Mouse (Mus musculus) heart, adult 2 months (tissue): ENCODE measurements around the gene Zfand6. TPM values are rescaled to one million over a fixed set of nuclear protein-coding genes. Genes with fewer than 3 reads are reported as not detected.

ENCODE experiments used
- DNase-seq, 2 experiments: peaks; one replicate each; pipeline ENCODE4 v3.0.0; 2021
- H3K27ac ChIP-seq: fragments of 200-600 bp; 2 replicates; pipeline ENCODE4 v1.8.1; 2022
- H3K27me3 ChIP-seq: fragments of 200-500 bp; 2 replicates; pipeline ENCODE4 v1.6.1; 2012; ENCODE audit warnings: mild to moderate bottlenecking, low read length, inconsistent platforms, mixed read lengths; ENCODE audit not compliant: control insufficient read depth, insufficient read depth
- H3K36me3 ChIP-seq: fragments of 200-500 bp; 2 replicates; pipeline ENCODE4 v1.6.1; 2012; ENCODE audit warnings: low read length, inconsistent platforms; ENCODE audit not compliant: control insufficient read depth, insufficient read depth
- H3K4me1 ChIP-seq: fragments of 200-500 bp; 2 replicates; pipeline ENCODE4 v1.6.1; 2011; ENCODE audit warnings: low read length; ENCODE audit not compliant: control insufficient read depth, insufficient read depth
- H3K4me3 ChIP-seq: fragments of 200-600 bp; 2 replicates; pipeline ENCODE4 v1.8.1; 2022
- H3K79me2 ChIP-seq: fragments of 200-500 bp; replicated peaks from 2 replicates; pipeline ENCODE4 v1.6.1; 2012; ENCODE audit warnings: mild to moderate bottlenecking, inconsistent platforms, low read length, moderate library complexity, mixed read lengths; ENCODE audit not compliant: control insufficient read depth, insufficient read depth
- H3K9ac ChIP-seq: fragments of 200-500 bp; 2 replicates; pipeline ENCODE4 v1.6.1; 2012; ENCODE audit warnings: low read depth, mild to moderate bottlenecking, control low read depth, inconsistent platforms, low read length, mixed read lengths
- CTCF ChIP-seq: fragments of 200-600 bp; IDR thresholded peaks from 2 replicates; pipeline ENCODE4 v1.8.1; 2022; ENCODE audit warnings: antibody characterized with exemption, mild to moderate bottlenecking, moderate library complexity
- EP300 ChIP-seq: fragments of 200-500 bp; IDR thresholded peaks from 2 replicates; pipeline ENCODE4 v1.6.1; 2011; ENCODE audit warnings: low read depth, low read length, control low read depth; ENCODE audit not compliant: insufficient read depth
- POLR2A ChIP-seq: fragments of 200-500 bp; IDR thresholded peaks from 2 replicates; pipeline ENCODE4 v1.6.1; 2011; ENCODE audit warnings: mild to moderate bottlenecking, low read depth, low read length, control low read depth; ENCODE audit not compliant: insufficient read depth
- WGBS: fragments of 180-500 bp; shearing (Covaris S2); methylation state at CpG from one replicate; pipeline ENCODE4 v1.1.7; 2018; 5-methylcytosine and 5-hydroxymethylcytosine counted together
- intact Hi-C: fragments of 180-260 bp; cut with DNase I; formaldehyde crosslinking; loops from one replicate; pipeline ENCODE4 v1.15.1; 2025
- polyA plus RNA-seq: library from polyadenylated mRNA; depleted of rRNA; stranded (reverse); fragments of >200 nt; gene quantifications from 2 replicates; pipeline ENCODE4 v1.2.3, GENCODE M21; 2012
- total RNA-seq, 2 experiments: library from RNA; stranded (reverse); gene quantifications; 2 replicates each; pipeline ENCODE4 v1.2.3; 2021

Zfand6 gene
- total and polyA plus RNA-seq, 3 experiments: 72.9 to 93.8 (median 82.9) TPM

DNA sequence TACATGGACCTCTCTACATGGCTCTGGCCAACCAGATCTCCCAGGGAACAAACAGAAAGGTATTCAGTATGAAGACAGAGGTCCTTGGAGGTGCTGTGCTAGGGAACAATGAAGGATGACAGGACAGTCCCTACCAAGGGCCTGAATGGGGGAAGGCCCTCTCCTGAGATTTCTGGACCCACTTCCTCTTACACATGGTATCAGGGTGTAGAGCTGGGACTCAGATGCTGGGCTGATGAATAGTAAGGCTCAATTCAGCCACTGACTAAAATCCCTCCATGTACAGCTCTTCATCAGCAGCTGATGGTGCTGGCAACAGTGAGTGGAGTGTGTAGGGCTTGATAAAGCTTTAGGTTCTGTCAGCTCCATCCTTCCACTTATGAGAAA is 94.8 kb downstream of the Zfand6 start:
- peaks cover 3% of the 10 kb centered on the region for H3K4me1 ChIP-seq
- no peak overlapping the region for H3K9ac ChIP-seq
- H3K4me3 ChIP-seq: no peak overlapping the region
- H3K36me3 ChIP-seq: no peaks in the 10 kb centered on the region
- H3K27ac ChIP-seq: no peak overlapping the region
- DNase-seq: no peak
- intact Hi-C loops: loop anchor here (1.0 to 10.0 kb wide), 3 partner anchors 150 to 202 kb away; no protein-coding TSS in a partner anchor
- no peak for TF ChIP-seq CTCF
- no peak for TF ChIP-seq POLR2A
- TF ChIP-seq EP300: no peak
- H3K27me3 ChIP-seq: no peaks in the 10 kb centered on the region
- H3K79me2 ChIP-seq: no peaks in the 10 kb centered on the region

DNA sequence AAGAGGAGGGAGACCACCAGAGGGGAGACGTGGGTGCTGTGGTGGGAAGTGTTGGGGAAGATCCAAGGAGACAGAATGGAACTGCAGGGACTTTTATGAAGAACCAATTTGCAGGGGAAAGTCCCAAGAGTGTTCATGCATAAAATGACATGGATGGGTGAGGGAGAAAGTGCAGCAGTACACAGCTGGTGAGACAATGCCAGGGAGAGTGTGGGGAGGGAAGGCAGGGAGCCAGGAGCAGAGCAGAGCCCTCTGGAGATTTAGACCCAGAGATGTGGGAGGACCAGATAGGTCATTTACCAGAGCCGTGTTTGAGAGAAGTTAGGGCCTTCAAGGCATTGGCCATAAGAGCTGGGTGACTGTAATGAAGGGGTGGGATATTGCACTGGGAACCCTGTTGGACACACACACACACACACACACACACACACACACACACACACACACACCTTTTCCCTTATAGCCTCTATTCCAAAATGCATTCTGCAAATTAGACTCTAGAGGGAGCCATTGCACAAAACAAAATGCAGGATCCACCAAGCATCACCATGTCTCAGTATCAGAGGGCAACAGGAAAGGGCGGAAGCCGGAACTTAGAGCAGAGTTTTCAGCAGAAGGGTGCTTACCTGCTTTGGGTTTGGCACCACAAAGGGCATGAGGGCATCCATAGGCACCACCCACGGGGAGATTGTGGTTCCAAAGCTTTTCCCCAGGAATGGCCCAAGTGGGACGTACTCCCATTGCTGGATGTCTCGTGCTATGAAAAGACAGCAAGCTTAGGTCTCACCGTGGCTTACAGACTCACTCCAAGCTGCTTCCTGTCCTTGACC is 95.5 kb downstream of the Zfand6 start:
- Histone ChIP-seq H3K4me1 (peaks cover 3% of the 10 kb centered on the region), H3K4me3 (no peak overlapping the region), H3K79me2 (no peaks in the 10 kb centered on the region), H3K27me3 (no peaks in the 10 kb centered on the region), H3K9ac (no peak overlapping the region), H3K27ac (no peak overlapping the region), H3K36me3 (no peaks in the 10 kb centered on the region)
- intact Hi-C loops: loop anchor here (1.0 to 10.0 kb wide), 3 partner anchors 150 to 203 kb away; no protein-coding TSS in a partner anchor
- 31% methylated on average over 8 of the region's 8 CpGs for WGBS
- DNase-seq: no peak
- TF ChIP-seq CTCF (peak; percentile 63), EP300 (0 out of 2 replicates have a peak, but pooled peaks have one; percentile 15), POLR2A (no peak)

DNA sequence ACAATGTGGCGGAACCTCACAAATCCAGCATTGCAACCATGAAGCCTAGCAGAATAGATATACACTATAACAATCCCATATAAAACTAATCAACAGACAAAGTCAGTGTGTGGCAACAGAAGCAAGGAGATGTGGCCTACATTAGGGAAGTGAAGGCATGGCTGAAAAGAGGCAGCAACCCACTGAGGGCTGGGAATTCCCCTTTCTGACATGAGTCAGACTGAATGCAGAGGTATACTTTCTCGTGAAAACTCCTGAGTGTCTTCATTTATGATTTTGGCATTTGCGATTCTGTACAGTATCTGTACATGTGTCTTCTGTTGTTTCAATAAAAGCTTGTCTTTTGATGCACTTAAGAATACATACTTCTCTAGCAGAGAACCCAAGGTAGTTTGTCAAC is 98.4 kb downstream of the Zfand6 start:
- DNase-seq: no peak
- no peak for TF ChIP-seq EP300
- TF ChIP-seq CTCF: no peak
- TF ChIP-seq POLR2A: no peak
- H3K4me1 ChIP-seq: peaks cover 3% of the 10 kb centered on the region
- 86% methylated on average over 3 of the region's 3 CpGs for WGBS
- H3K9ac ChIP-seq: no peak overlapping the region
- no peaks in the 10 kb centered on the region for H3K79me2 ChIP-seq
- H3K27ac ChIP-seq: no peak overlapping the region
- no peaks in the 10 kb centered on the region for H3K27me3 ChIP-seq
- intact Hi-C loops: loop anchor here (5.0 to 10.0 kb wide), 2 partner anchors 153 to 206 kb away; no protein-coding TSS in a partner anchor
- H3K4me3 ChIP-seq: no peak overlapping the region
- no peaks in the 10 kb centered on the region for H3K36me3 ChIP-seq

DNA sequence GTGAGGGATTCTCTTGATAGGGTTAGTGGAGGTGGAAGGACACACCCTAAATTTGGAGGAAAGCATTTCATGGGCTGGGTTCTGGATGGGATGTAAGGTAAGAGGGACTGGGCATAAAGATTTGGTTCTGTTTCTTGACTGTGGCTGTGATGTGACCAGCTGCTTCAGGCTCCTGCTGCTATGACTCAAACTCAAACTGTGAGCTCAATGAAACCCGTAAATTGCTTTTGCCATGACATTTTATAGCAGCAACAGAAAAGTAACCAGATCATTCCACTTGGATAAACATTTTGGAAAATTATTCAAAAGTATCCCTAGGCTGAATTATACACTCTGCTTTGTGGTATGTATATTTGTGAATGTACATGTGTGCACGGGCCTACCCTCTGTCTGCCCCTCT is 99.1 kb downstream of the Zfand6 start:
- intact Hi-C loops: loop anchor here (5.0 to 10.0 kb wide), 2 partner anchors 154 to 207 kb away; no protein-coding TSS in a partner anchor
- Histone ChIP-seq H3K9ac (no peak overlapping the region), H3K4me1 (peaks cover 3% of the 10 kb centered on the region), H3K4me3 (no peak overlapping the region), H3K36me3 (no peaks in the 10 kb centered on the region), H3K79me2 (no peaks in the 10 kb centered on the region), H3K27ac (no peak overlapping the region), H3K27me3 (no peaks in the 10 kb centered on the region)
- TF ChIP-seq CTCF: no peak
- no peak for TF ChIP-seq POLR2A
- WGBS: 95% methylated on average over 2 of the region's 2 CpGs
- no peak for DNase-seq

DNA sequence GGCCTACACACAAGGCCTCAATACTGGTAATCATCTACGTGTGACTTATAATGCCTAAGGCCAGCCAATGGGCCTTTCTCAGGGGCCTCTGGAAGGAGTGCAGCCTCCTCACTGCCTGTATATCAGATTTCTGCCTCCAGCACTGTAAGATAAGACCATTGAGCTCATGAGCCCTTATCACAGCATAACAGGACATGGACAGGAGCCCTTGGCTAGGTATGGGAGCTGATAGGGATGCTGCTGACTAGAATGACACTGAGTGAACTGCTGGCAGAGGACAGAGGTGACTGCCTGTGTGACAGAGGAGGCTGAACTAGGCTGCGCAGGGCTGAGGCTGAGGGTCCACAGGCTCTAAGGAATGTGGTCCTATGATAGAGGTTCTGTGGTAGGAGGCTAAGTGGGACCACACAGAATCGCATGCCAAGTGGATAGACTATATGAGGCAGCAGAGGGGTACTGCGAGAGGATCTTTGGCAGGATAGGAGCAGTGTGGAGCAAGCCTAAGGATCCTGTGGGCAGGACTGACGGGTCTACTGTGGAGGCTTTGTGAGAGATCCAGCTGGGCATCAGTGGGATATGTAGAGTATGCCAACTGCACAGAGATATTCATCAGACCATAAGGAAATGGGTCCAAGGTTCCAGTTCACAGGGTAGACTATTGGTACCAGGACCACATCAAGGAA is 102.5 kb downstream of the Zfand6 start:
- WGBS: 86% methylated on average over 5 of the region's 5 CpGs
- no peak for TF ChIP-seq EP300
- no peak for TF ChIP-seq CTCF
- TF ChIP-seq POLR2A: no peak
- no peak overlapping the region for H3K9ac ChIP-seq
- DNase-seq: no peak
- intact Hi-C loops: no loop called here
- H3K36me3 ChIP-seq: no peaks in the 10 kb centered on the region
- no peak overlapping the region for H3K4me3 ChIP-seq
- H3K27me3 ChIP-seq: no peaks in the 10 kb centered on the region
- H3K79me2 ChIP-seq: no peaks in the 10 kb centered on the region
- no peak overlapping the region for H3K27ac ChIP-seq
- H3K4me1 ChIP-seq: no peaks in the 10 kb centered on the region
